Mouse (Mus musculus) telencephalon, adult 2 months (tissue): ENCODE data around the gene Arid5b.
"Not testable (repeated sequence)": the region's sequence is repeated elsewhere in the genome, so short reads cannot be mapped to it uniquely, and the experiment has no call there.

ENCODE experiments used
- DNase-seq: peaks from one replicate; pipeline ENCODE4 v3.0.0-alpha.2; 2011; ENCODE audit warnings: low read depth, low spot score

Arid5b gene

DNA sequence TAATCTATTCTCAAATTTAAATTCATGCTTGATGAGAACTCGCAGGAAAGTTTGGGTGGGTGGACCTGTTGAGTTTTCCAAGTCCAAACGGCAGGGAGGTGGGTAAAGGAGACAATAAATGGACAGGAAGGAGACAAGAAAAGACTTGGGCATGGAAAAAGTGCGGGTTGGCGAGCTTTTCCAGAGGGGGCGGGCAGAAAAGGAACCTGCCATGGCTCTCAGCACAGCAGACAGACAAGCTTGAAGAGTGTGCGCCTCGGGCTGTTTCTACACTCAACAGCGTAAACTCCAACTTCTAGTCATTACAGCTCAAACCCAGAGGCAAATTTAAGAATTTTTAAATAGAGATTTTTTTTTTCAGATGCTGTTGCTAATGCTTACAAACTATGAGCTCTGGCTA lies 168.4 kb downstream of the Arid5b start:
- DNase-seq: no peak

DNA sequence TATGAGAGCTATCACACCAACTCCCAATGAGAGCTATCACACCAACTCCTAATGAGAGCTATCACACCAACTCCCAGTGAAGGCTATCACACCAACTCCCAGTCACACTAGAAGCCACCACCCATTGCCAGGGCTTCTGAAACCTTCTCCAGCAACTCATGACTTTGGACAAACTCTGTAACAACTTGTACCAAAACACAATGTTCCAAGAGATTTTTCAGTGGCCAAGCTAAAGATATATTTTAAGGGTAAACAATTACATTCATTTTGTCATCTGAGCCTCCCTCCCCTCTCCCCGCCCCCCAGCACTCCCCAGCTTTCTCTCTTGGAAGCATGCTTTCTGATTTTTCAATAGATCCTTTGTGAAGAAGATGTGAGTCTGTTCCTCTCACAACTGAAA lies 168.9 kb downstream of the Arid5b start:
- DNase-seq: no peak

DNA sequence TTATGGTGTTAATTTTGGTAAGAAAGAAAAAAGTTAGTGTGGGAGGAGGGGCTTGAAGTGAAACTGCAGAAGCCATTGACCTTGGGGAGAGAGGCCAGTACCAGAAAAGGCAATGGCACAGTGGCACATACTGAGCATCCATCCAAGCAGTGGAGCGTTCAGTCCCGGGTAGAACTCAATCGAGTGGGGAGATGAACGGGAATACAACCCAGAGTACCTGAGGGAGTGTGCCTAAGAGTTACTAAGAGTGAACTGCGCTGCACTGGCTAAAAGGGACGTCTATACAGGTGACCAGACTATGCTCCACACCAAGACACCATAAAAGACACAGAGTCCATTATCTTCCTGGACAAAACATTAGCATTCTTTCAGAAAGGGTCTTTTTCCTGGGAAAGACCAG lies 170.8 kb downstream of the Arid5b start:
- no peak for DNase-seq

DNA sequence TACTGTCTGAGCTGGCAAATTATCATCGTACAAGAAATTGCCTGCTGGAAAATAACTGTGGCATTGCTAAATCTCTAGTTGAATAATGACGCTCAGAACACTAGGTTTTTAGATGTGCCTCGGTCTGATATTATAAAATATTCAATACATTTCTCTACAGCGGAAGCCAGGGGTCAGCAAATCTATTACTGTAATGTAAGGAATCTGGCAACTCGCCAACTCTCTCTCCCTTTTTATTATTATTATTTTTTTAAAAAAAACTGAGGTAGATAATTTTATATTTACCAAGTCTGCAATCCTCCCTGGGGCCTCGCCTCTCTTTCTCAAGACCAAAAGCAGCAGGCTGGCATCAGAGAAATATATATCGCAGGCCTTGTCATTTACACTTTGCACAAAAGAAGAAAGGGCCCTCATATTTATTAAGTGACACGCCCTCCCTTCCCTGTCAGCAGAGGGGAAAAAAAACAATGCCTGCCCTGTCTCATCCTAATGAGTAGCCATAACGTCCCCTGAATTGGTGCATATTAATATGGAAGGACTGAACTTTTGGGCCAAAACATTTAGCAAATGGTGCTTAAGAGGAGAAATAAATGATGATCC lies 172.1 kb downstream of the Arid5b start:
- DNase-seq: no peak

DNA sequence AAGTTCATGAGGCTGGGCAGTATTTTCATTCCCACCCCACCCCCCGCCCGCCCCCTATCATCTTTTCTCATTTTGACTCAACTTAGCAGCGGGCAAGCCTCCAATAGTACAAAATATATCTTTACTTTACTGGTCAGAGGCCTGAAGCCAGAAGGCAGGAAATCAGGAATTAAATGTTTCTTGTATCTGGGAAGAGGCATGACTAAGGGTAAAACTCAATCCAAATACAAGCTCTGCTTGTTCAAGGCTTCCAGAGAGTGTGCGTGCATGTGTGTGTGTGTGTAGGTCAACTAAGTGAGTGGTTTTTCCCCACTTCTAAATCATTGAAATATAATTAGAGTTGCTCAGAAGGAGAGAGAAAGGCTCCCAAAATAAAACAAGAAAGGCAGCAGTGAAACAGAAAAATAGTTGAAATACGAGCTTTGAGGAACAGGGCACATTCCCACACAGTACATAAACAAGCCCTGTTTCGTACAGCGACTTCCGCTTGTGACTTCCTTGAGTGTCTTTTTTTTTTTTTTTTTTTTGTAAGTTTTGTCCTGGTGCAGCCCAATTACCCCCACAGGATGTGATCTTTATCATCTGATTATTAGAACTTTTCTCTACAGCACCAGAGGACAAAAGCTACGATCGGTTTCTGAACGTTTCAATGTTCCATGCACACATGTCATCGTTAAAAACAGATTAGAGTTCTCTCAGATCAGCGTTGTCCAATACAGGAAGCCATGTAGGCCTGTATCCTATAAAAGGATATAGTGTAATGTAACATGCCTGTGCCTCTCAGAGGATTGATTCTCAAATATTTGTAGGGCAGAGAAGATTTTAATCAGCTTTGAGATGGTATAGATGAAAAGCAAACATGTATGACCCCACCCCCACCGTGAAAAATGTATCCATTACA lies 173.4 kb downstream of the Arid5b start:
- DNase-seq: no peak

DNA sequence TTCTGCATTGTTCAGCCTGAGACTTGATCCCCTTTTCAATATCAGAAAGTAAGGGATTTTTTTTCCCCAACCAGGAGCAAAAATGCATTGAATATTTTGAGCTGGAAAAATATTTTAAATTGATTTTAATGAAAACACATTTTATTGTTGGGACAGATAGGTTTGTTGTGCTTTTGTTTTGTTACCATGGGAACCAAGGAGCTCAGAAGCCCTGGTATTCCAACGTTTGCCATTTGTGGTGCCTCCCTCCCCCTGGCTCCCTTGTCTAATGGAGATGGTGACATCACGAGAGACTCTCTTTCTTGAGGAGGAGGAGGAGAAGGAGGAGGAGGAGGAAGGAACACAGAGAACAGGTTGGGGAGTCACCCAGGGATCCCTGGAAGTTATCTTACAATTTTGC lies 174.1 kb downstream of the Arid5b start:
- DNase-seq: no peak

DNA sequence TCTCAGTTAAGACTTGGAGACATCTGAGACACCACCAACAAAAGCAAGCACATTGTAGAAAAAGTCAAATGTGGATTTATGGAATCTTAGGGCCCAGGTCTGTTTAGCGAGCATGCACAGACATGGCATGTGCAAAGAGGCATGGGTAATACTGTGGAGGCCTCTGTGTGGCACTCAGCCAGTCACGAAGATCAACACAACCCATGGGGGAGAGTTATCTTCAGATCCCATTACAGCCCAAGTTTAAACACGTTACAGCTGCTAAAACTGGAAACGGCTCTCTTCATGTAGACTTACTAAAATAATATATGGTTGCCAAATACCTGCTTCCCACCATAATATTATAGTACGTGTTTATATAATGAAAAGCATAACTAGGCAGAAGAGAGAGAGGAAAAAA lies 174.6 kb downstream of the Arid5b start:
- DNase-seq: no peak

DNA sequence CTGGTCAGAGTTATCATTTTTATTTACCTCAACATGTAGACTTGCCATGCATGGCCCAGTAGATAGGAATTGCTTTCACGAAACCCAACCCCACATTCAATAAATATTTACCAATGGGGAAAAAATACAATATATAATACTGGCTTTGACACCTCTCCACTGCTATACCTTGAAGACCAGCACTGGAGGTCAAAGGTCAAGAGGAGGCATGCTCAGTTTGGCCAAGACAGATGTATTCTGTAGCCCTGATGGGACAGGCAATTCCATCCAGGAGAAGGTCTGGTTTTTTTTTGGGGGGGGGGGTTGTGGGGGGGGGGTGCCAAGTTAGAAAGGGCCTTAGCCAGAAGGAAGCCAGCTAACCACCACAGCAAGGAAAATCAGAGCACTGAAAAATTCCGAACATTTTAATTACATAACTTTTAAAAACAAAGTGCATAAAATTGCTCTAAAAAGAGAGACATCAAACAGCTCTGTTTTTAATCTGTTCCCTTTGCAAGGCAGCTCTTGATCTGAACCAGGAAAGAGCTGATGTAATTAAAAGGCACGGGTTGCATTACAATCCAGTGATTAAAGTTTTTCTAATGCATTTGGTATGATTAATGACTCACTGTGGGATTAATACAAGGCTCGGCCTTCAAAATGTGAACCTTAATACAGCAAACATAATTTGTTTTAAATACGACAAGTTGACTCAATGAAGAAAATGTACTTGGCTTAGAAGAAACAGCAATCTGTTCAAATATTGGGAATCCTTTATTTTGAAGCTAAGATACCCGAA lies 175.3 kb downstream of the Arid5b start:
- DNase-seq: no peak

DNA sequence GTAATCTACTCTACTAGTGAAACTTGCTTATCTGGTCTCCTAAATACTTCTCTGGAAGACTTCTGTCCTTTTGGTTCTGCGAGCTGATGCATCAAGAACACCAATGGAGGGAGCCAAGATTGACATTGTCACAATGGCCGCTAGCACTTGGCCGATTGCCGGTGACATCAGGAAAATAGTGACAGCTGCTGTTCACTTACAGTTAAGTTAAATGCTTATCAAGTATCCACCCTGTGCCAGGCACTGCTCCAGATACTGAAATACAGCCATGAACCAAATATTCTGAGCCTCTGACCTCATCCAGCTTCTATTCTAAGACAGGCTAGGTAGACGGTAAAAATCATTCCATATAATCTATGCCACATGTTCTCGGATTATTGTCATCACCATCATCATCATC lies 176.0 kb downstream of the Arid5b start:
- DNase-seq: no peak

DNA sequence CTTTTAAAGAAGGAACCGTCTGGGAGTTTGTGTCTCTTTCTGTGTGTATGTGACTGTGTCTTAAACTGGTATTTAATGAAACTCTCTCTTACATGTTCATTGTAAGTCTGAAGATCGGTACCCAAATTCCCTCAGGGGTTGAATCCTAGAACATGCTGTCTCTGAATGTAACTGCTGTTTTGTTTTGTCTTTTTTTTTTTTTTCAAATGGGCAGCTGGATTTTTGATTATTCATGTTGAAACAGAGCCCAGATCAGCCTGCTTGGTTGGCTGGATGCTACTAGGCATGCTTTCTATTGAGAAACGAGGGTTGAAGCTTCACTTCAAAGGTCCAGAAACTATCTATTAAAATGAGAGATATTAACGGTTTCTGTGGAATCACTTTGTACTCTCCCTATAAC lies 177.3 kb downstream of the Arid5b start:
- no peak for DNase-seq

DNA sequence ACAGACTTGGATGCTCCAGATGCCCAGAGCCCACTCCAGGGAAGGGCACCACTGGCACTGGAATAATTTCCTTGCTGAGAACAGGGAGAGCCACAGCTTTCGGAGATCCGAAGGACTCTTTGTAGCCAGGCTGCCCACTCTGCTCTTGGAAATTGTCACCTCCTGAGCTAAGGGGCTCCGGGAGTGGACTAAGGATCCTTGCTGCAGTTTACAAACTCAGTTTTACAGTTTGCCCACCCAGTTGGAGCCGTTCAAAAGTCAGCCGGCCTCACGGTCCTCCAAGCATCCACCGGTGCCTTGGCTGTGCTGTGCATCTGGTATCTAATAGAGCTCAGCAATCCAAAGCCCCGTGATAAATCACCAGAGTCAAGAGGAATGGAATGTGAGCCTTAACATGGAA lies 178.0 kb downstream of the Arid5b start:
- no peak for DNase-seq

DNA sequence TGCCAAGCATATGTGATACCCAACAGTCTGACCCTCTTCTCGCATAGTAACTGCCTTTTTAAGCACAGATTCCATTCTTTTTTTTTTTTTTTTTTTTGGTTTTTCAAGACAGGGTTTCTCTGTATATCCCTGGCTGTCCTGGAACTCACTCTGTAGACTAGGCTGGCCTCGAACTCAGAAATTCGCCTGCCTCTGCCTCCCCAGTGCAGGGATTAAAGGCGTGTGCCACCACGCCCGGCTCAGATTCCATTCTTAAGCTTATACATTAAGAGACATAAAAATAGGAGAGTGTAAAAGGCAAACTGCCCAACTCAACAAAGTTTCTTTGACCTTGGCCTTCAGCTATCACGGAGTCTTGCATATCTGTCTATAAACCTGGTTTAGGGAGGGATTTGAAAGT lies 178.7 kb downstream of the Arid5b start:
- not testable (repeated sequence) for DNase-seq

DNA sequence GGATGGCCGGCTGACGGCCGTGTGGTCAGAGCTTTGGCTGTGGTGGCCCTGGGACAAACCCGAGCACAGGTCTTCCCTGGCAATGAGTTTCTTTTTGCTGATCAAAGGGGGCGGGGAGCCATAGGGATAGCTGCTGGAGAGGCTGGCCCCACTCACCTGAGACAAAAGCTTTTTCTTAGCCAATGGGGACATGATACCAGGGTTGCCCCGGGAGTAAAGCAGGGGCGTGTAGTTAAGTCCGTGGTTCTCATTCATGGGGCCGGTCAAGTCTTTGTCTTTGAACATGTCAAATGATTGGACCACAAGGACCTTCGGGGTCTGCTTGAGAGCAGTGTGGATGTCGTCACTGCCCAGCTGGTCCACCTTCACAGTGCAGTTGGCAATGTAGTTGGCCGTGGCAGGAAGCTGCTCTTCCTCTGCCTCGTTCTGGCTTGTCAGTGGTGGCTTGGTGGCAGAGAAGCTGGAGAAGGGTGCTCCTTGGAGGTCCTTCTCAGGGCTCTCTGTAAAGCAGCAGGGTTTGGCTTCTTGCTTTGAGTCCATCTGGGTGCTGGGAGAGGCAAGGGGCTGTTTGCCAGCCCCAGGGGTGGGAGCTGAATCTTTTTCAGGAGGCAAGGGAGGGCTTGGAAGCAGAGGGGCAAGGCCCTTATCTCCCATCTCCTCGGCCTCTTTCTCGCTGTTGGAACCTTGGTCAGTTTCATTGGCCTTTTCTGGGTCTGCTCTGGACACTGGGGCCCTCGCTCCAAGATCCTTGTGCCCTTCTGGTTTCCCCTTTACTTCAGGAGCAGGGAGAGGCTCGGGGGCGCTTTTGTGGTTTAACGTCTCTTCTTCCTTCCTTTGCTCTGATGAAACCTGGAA lies 180.5 kb downstream of the Arid5b start:
- DNase-seq: no peak

DNA sequence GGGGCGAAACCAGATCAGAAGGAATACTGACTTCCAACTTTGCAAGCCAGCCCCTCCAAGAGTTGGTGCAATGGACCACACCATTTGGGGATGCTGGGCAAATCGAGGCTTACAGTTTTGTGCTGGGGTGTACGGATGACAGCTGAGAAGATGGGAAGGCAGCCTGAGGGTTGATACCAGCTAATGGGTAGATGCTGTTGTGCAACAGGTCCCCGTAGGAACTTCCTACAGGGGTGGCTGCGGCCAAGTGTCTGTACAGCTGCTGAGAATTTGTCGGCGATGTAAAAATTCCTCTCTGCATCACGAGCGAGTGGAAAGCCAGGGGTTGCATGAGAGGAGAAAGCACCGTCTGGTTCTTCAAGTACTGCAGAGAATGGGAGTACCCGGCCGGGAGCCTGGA lies 182.1 kb downstream of the Arid5b start:
- no peak for DNase-seq

DNA sequence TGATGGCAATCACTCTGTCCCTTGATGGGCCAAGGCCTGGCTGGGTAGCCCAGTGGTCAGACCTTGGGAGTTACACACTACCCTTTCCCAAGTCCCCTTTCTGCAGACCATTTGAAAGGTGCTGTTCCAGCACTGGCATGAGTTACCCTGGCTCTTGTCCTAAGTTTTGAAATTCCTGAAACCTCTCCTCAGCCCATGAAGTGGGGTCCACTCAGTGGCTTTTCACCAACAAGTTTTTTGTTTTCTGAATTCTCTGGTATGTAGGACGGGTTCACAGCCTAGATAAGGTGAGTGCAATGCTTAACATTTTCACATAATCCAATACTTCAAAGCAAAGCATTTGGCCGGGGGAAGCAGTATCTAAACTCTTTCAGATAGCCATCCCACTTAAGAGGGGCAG lies 183.4 kb downstream of the Arid5b start:
- no peak for DNase-seq

DNA sequence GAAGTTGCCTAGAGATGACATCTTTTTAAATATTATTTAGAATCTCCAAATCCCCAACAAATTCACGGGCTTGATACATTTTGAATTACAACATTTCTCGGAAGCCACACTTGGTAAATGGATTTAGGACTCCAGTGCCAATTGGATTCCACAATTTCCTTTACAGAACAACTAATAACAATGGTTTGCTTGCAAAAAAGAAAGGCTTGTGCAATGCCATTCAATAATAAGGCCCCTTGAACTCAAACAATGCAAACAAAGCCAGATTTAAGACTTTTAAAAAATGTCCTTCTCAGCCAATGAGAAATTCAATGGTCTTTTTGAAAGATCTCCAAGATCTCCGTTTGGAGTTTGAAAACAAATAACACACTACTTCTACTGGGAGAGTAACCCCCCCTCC lies 185.0 kb downstream of the Arid5b start:
- no peak for DNase-seq

DNA sequence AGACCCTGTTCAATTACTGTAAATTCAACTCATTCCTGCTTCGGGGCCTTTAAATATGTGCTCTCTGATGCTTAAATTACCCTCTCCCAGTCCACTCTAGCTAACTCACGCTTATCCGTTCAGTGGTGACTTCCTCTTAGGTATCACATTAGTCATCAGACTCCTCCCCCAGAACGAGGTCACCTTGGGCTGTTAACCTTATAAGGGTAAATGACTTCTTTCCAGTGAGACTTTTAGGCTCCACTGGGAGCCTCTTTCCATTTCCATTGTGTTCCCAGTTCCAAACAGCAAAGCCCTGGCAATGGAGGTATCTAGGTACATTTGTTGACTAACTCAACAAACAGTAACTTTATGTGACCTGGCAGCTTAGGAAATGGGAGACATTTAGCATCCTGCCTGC lies 186.7 kb downstream of the Arid5b start:
- DNase-seq: no peak

DNA sequence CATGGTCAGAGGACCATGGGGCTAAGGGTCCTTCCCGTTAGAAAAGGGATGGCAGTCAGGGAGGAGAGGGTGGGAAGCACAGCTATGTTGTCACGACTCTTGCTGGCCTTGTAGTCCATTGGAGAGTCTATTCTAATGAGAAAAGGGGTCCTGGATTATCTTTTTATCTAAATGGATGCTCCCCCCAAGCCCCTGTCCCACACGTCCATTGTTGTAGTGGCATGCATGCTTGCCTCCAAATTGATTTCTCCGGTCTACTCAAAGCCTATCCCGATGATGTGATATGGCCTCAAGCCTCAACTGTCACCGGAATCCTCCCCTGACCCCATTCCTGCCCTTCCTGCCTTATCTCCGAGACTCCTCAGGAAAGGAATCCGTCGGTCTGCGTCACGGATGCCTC lies 187.5 kb downstream of the Arid5b start:
- no peak for DNase-seq

DNA sequence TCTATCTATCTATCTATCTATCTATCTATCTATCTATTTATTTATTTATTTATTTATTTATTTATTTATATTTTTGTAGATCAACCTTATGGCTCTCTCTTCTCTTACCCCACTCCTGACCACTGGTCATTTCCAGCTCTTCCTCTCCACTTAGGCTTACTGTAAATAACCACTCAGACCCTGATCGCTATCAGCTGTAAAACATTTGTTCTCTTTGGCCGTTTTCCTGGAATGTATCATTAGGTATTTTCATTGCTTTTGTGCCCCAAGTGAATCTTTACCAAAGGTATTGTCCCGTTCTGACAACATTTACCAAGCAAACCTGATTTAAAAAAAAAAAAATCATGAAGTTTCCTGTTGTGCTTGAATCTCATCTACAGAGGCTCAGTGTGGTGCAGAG lies 188.0 kb downstream of the Arid5b start:
- no peak for DNase-seq

DNA sequence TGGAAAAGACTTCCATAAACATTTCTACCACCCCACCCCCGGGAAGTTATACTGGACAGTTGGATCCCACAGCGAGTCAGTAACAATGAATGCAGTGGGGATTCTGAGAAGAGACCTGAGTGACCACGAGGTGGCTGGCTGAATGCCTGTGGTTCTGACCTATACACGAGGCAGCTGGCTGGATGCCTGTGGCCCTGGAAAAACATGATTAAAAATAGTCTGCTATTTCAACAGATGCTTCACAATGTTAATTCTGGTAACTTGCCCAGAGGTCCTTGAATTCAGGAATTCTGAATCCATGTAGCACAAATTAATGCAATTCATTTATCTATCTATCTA lies 188.4 kb downstream of the Arid5b start:
- no peak for DNase-seq

DNA sequence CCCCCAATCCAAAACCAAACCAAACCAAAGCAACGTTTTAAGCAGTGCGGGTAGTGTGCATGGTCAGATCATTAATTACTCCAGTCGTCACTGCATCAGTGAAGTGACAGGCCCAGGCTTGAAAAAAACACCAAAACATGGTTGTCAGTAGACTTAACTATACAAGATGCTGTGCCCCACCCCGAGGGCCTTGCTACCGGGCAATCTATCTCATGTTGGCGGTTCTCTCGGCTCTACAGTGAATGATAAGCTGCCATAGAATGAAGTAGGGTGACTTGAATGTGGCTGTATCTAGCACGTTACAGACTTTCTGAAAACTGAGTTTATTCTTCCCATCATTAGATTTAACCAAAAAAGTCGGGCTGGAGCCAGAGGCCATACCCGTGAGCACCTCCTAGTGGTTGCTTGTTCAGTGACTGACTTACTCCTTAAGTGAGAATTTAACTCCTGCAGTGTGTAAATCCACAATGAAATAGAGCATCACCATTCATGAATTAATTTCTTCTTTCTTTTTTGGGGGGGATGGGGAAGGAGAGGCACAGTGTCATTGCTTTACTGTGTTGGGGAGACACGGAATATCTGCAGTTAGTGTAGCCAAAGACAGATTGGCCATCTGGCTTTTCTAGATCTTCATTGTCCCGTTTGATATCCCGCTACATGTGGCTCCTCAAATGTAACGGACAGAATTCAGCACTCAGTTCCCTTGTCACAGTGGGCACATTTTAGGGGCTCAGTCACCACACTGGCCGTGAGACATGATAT lies 188.9 kb downstream of the Arid5b start:
- DNase-seq: no peak
